10 mouse cellular contexts compared by ENCODE assay signal in the genomic region with DNA sequence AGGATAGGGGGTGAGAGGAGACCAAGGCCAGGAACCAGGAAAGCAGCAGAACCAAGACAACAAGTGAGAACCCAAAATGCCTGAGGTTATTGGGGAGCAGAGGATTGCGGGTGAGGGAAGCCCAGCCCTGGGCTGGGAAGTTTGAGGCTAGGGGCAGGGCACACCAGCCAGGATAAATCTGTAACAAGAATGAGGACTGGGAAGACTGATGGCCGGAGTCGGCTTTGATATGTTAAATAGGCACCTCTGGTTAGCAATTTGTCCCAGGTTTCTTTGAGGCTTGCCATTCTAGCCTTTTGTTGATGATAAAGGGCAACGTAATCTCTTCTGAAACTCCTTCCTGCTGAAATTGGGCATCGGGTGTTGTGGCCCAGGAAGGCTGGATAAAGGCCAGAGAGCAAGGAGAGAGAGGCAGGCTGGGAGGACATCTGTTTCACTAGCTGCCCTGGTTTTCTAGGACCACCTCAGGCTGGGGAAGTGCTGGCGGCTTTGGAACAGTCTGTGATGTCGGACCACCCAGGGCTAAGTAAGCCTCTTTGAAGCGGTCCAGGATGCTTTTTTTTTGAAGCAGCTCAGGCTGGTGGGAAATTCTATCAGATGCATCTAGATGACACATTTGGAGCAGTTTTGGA.
A peak's percentile ranks its signal among the peaks of the same experiment; 100 is the strongest.
DNase-seq lines count a peak whose midpoint lies in the region; ATAC-seq and TF ChIP-seq lines count a peak whose summit lies in the region.
"Had no signal": no experiment of that assay in that cellular context is flagged by ENCODE, and none has a peak within 500 bp of the region (broad histone marks: within the 10 kb centered on the region; RNA-seq: fewer than 3 reads in every experiment).

No protein-coding gene starts in this region.

- ATAC-seq in forebrain, embryonic 11.5 days (replicated peaks; ENCODE audit: low FRiP score), result peak; percentile 76
- peak; percentile 87 for ATAC-seq in midbrain, embryonic 13.5 days
- ATAC-seq: intestine, postnatal 0 days had no signal

- H3K9me3 ChIP-seq in forebrain, embryonic 11.5 days (ENCODE audit: control insufficient read depth, low read length), result no peaks in the 10 kb centered on the region
- no peaks in the 10 kb centered on the region for H3K9me3 ChIP-seq in midbrain, embryonic 13.5 days

- peak overlapping the region; percentile 15 for H3K27ac ChIP-seq in cerebellum, adult 2 months (ENCODE audit: insufficient read depth, low read length)
- no peak overlapping the region for H3K27ac ChIP-seq in forebrain, embryonic 11.5 days (ENCODE audit: low read depth, low read length)
- no peak overlapping the region for H3K27ac ChIP-seq in midbrain, embryonic 13.5 days

- H3K4me2 ChIP-seq in forebrain, embryonic 11.5 days (ENCODE audit: low read depth, low read length, severe bottlenecking), result no peak overlapping the region
- H3K4me2 ChIP-seq in midbrain, embryonic 13.5 days (replicated peaks), result no peak overlapping the region
- H3K4me2 ChIP-seq: heart, embryonic 11.5 days had no signal

- H3K27me3 ChIP-seq in cerebellum, adult 2 months (ENCODE audit: control insufficient read depth, insufficient read depth, low read length), result no peaks in the 10 kb centered on the region
- H3K27me3 ChIP-seq in forebrain, embryonic 11.5 days (ENCODE audit: control insufficient read depth, insufficient read depth, low read length), result no peaks in the 10 kb centered on the region
- no peaks in the 10 kb centered on the region for H3K27me3 ChIP-seq in midbrain, embryonic 13.5 days

- peaks cover 7% of the 10 kb centered on the region; the same call in 1 of the 2 replicates for H3K4me1 ChIP-seq in cerebellum, adult 2 months (ENCODE audit: control insufficient read depth, insufficient read depth, low read length)
- H3K4me1 ChIP-seq in forebrain, embryonic 11.5 days (replicated peaks; ENCODE audit: control insufficient read depth, insufficient read depth, low read length), result peaks cover 3% of the 10 kb centered on the region; the same call in 1 of the 2 replicates
- peaks cover 13% of the 10 kb centered on the region for H3K4me1 ChIP-seq in midbrain, embryonic 13.5 days (replicated peaks)

- H3K4me3 ChIP-seq in cerebellum, adult 2 months (replicated peaks; ENCODE audit: insufficient read depth, low read depth, low read length), result no peak overlapping the region
- no peak overlapping the region for H3K4me3 ChIP-seq in forebrain, embryonic 11.5 days (ENCODE audit: low read depth, low read length)
- H3K4me3 ChIP-seq in midbrain, embryonic 13.5 days (replicated peaks), result no peak overlapping the region

- no peak overlapping the region for H3K9ac ChIP-seq in forebrain, embryonic 11.5 days (ENCODE audit: low read length)
- no peak overlapping the region for H3K9ac ChIP-seq in midbrain, embryonic 13.5 days (replicated peaks)

- TF ChIP-seq CTCF in cerebellum, adult 2 months (IDR thresholded peaks at IDR 0.05; ENCODE audit: borderline replicate concordance, insufficient read depth, low read depth, low read length), result no peak

- peak; percentile 76 for DNase-seq in ZHBTc4 (ENCODE audit: low read depth, low spot score)
- peak; percentile 72 to 84 for DNase-seq in cerebellum, adult 2 months
- peak; percentile 54 for DNase-seq in forebrain, embryonic 11.5 days (ENCODE audit: low spot score)
- DNase-seq in urinary bladder, postnatal 25 days (ENCODE audit: low spot score), result no peak
- DNase-seq in frontal cortex, postnatal 36 days (ENCODE audit: low spot score in 2 of 2), result no peak
- DNase-seq in urinary bladder, adult 18-20 months (ENCODE audit: low spot score in 2 of 2), result no peak
- DNase-seq: thymus, postnatal 36 days had no signal

- 14% methylated on average over 8 of the region's 8 CpGs for WGBS in cerebellum, adult 2 months
- 3% methylated on average over 8 of the region's 8 CpGs for WGBS in forebrain, embryonic 11.5 days
- WGBS in midbrain, embryonic 13.5 days, result 2% methylated on average over 8 of the region's 8 CpGs

- H3K36me3 ChIP-seq in forebrain, embryonic 11.5 days (ENCODE audit: control insufficient read depth, insufficient read depth, low read length), result no peaks in the 10 kb centered on the region
- H3K36me3 ChIP-seq in midbrain, embryonic 13.5 days, result no peaks in the 10 kb centered on the region

- no peak for TF ChIP-seq POLR2A in cerebellum, adult 2 months (IDR thresholded peaks at IDR 0.05; ENCODE audit: borderline replicate concordance, insufficient read depth, low read length)

Comparison
In these comparisons a context has a peak if more than half of its experiments do, and no peak if none do; other contexts are left out.
1. DNase-seq: peak in ZHBTc4 (single experiment), cerebellum, adult 2 months (2 of 2) and forebrain, embryonic 11.5 days (single experiment); none in urinary bladder, postnatal 25 days (single experiment), frontal cortex, postnatal 36 days (0 of 2) and urinary bladder, adult 18-20 months (0 of 2).